In genomic region chr14:31407911-31408604, GRCm38 (mm10) we compare ENCODE assay signal across 10 mouse cellular contexts. TPM values are rescaled to one million over a fixed set of nuclear protein-coding genes. Genes with fewer than 3 reads are reported as not detected.
DNase-seq lines count a peak whose midpoint lies in the region; ATAC-seq and TF ChIP-seq lines count a peak whose summit lies in the region.
"Had no signal": no experiment of that assay in that cellular context is flagged by ENCODE, and none has a peak within 500 bp of the region (broad histone marks: within the 10 kb centered on the region; RNA-seq: fewer than 3 reads in every experiment).

No protein-coding gene starts in this region.

- peak; percentile 39 for ATAC-seq in lung, postnatal 0 days
- peak; percentile 29; the same call in 1 of the 2 replicates for ATAC-seq in kidney, embryonic 14.5 days (ENCODE audit: low FRiP score, low TSS enrichment)

- no peak overlapping the region for H3K9ac ChIP-seq in lung, postnatal 0 days (replicated peaks; ENCODE audit: low read depth)
- no peak overlapping the region for H3K9ac ChIP-seq in kidney, embryonic 14.5 days (ENCODE audit: low read depth, low read length)

- WGBS in lung, postnatal 0 days = 47% methylated on average over 6 of the region's 6 CpGs
- WGBS in lung, adult 2 months = 34% methylated on average over 6 of the region's 6 CpGs
- WGBS in kidney, embryonic 14.5 days = 50% methylated on average over 6 of the region's 6 CpGs
- 73% methylated on average over 6 of the region's 6 CpGs for WGBS in small intestine, adult 2 months

- no peak for TF ChIP-seq CTCF in lung, postnatal 0 days (IDR thresholded peaks at IDR 0.05)
- no peak for TF ChIP-seq CTCF in lung, adult 2 months (IDR thresholded peaks at IDR 0.05; ENCODE audit: insufficient read depth, low read length)
- no peak for TF ChIP-seq CTCF in small intestine, adult 2 months (IDR thresholded peaks at IDR 0.05; ENCODE audit: extremely low read depth, insufficient read length, insufficient replicate concordance, low read depth, low read length)

- no peaks in the 10 kb centered on the region for H3K36me3 ChIP-seq in lung, postnatal 0 days (ENCODE audit: insufficient read depth, low read length)
- no peaks in the 10 kb centered on the region for H3K36me3 ChIP-seq in kidney, embryonic 14.5 days (ENCODE audit: control insufficient read depth, insufficient read depth, low read length)
- no peaks in the 10 kb centered on the region for H3K36me3 ChIP-seq in small intestine, adult 2 months (ENCODE audit: control insufficient read depth, insufficient read depth, low read length)

- H3K9me3 ChIP-seq in lung, postnatal 0 days (ENCODE audit: low read length) = no peaks in the 10 kb centered on the region
- no peaks in the 10 kb centered on the region for H3K9me3 ChIP-seq in kidney, embryonic 14.5 days (ENCODE audit: control insufficient read depth, low read length)

- TF ChIP-seq EP300 in lung, postnatal 0 days (IDR thresholded peaks at IDR 0.05) = no peak; the same call in 1 of the 2 replicates

- H3K4me1 ChIP-seq in lung, postnatal 0 days (ENCODE audit: insufficient read depth, low read depth, low read length) = peaks cover 21% of the 10 kb centered on the region; the same call in 1 of the 2 replicates
- H3K4me1 ChIP-seq in lung, adult 2 months (ENCODE audit: control insufficient read depth, insufficient read depth, low read length) = peaks cover 33% of the 10 kb centered on the region
- peaks cover 30% of the 10 kb centered on the region for H3K4me1 ChIP-seq in kidney, embryonic 14.5 days (ENCODE audit: control insufficient read depth, insufficient read depth, low read length)
- H3K4me1 ChIP-seq in small intestine, adult 2 months (ENCODE audit: control insufficient read depth, insufficient read depth, insufficient read length, low read length) = peaks cover 8% of the 10 kb centered on the region

- no peak for TF ChIP-seq POLR2A in lung, adult 2 months (IDR thresholded peaks at IDR 0.05; ENCODE audit: borderline replicate concordance, extremely low read depth, low read depth, low read length)
- TF ChIP-seq POLR2A in small intestine, adult 2 months (IDR thresholded peaks at IDR 0.05; ENCODE audit: low read depth, low read length) = no peak

- peak overlapping the region; percentile 59 for H3K27ac ChIP-seq in lung, postnatal 0 days (ENCODE audit: low read length)
- H3K27ac ChIP-seq in kidney, embryonic 14.5 days (ENCODE audit: low read depth, low read length) = no peak overlapping the region; the same call in 1 of the 2 replicates
- peak overlapping the region; percentile 30 for H3K27ac ChIP-seq in small intestine, adult 2 months (ENCODE audit: insufficient read depth, low read depth, low read length)
- H3K27ac ChIP-seq: macrophage had no signal

- no peak overlapping the region for H3K4me3 ChIP-seq in lung, postnatal 0 days (ENCODE audit: low read depth, low read length)
- no peak overlapping the region for H3K4me3 ChIP-seq in lung, adult 2 months (replicated peaks; ENCODE audit: extremely low read depth, low read depth, low read length)
- no peak overlapping the region for H3K4me3 ChIP-seq in kidney, embryonic 14.5 days (ENCODE audit: low read length)
- H3K4me3 ChIP-seq in small intestine, adult 2 months (ENCODE audit: low read depth, low read length) = no peak overlapping the region

- DNase-seq in adrenal gland, postnatal 10 days = peak; percentile 36
- DNase-seq in adrenal gland, adult 8-10 months = no peak
- DNase-seq in lung, postnatal 0 days (ENCODE audit: low spot score) = peak; percentile 43
- no peak for DNase-seq in lung, adult 2 months
- DNase-seq in T-cell, adult 2 months (ENCODE audit: low spot score) = no peak
- no peak for DNase-seq in gastrocnemius, postnatal 10 days
- DNase-seq: cerebellum, adult 9-10 months had no signal

- H3K27me3 ChIP-seq in lung, postnatal 0 days (replicated peaks; ENCODE audit: insufficient read depth, low read length) = peaks cover 46% of the 10 kb centered on the region
- H3K27me3 ChIP-seq in kidney, embryonic 14.5 days (ENCODE audit: control insufficient read depth, insufficient read depth, low read length) = no peaks in the 10 kb centered on the region
- H3K27me3 ChIP-seq in small intestine, adult 2 months (ENCODE audit: control insufficient read depth, insufficient read depth, low read length) = no peaks in the 10 kb centered on the region

- no peak overlapping the region for H3K4me2 ChIP-seq in lung, postnatal 0 days (replicated peaks; ENCODE audit: low read depth, low read length)
- H3K4me2 ChIP-seq in kidney, embryonic 14.5 days (replicated peaks; ENCODE audit: low read depth, low read length) = no peak overlapping the region

RNA-seq across cellular contexts. Expression of gene Sh3bp5, which starts 27.8 kb away (rescaled TPM):
- total RNA-seq in adrenal gland, postnatal 10 days (2021) = 100 to 1,000 TPM; 107 to 135 TPM
- 100 to 1,000 TPM; 112 to 172 (median 115) TPM for total RNA-seq in adrenal gland, adult 8-10 months (2022)
- polyA plus RNA-seq in lung, postnatal 0 days (2015; fragmentation: Nextera tagmentation; extraction: Ambion mirVana) = 37.9 and 38.4 TPM in 2 replicates
- polyA plus RNA-seq in lung, adult 2 months (2012; rRNA removed) = 40.9 and 50.1 TPM in 2 replicates
- 6.7 and 14.3 TPM in 2 replicates for polyA plus RNA-seq in kidney, embryonic 14.5 days (2014; fragmentation: Nextera tagmentation; extraction: Ambion mirVana)
- polyA plus RNA-seq in small intestine, adult 2 months (2012; rRNA removed) = 3.0 and 6.9 TPM in 2 replicates
- total RNA-seq in gastrocnemius, postnatal 10 days (2021) = 10 to 100 TPM; 76.2 to 81.0 TPM

Comparison
In these comparisons a context has a peak if more than half of its experiments do, and no peak if none do; other contexts are left out.
1. DNase-seq: peak in adrenal gland, postnatal 10 days (single experiment) and lung, postnatal 0 days (single experiment); none in adrenal gland, adult 8-10 months (single experiment), lung, adult 2 months (single experiment), T-cell, adult 2 months (single experiment) and gastrocnemius, postnatal 10 days (single experiment).